Mouse (Mus musculus): ENCODE measurements at regions not wholly inside any gene's neighbourhood (a gene's known extent, or its start where the extent isn't known, plus 50 kb on each side); places are given as distances from the start of the nearest gene placed in this dataset.

DNA sequence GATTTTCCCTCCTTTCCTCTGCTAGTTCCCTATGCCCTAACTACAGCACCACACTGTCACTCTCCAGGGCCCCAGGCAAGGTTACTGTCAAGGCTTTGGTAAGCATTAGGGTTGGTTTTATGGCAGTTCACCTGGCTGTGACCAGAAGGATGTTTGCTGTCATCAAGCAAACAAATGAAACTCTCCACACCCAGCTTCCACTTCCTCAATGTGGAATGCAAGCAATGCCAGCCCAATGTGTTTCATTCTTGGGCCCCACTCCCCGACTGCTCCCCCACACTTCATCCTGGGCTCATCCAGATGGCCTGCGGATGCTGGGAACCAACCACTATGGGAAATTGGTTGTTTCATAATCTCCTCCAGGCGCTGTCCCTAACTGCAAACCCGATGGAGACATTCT is 85.7 kb downstream of the Ier5 start:
- no peak for TF ChIP-seq CTCF (IDR thresholded peaks at IDR 0.05; ENCODE audit: low read depth)
- TF ChIP-seq EP300 (IDR thresholded peaks at IDR 0.05; ENCODE audit: low read depth), result no peak
